Mouse (Mus musculus) adrenal gland, postnatal 14 days (tissue): ENCODE results near the gene Dnhd1. TPM values are rescaled to one million over a fixed set of nuclear protein-coding genes. Genes with fewer than 3 reads are reported as not detected.
A peak's percentile ranks its signal among the peaks of the same experiment; 100 is the strongest.
"Not testable (repeated sequence)": the region's sequence is repeated elsewhere in the genome, so short reads cannot be mapped to it uniquely, and the experiment has no call there.

Experiments used
- DNase-seq: peaks from one replicate; pipeline ENCODE4 v3.0.0; 2021; ENCODE audit warnings: mixed read lengths
- total RNA-seq: library from RNA; stranded (reverse); gene quantifications from 2 replicates; pipeline ENCODE4 v1.2.3, GENCODE M21; 2021

The Dnhd1 gene
- total RNA-seq, 1 experiment from 2014 or later, result 2.0 TPM

DNA sequence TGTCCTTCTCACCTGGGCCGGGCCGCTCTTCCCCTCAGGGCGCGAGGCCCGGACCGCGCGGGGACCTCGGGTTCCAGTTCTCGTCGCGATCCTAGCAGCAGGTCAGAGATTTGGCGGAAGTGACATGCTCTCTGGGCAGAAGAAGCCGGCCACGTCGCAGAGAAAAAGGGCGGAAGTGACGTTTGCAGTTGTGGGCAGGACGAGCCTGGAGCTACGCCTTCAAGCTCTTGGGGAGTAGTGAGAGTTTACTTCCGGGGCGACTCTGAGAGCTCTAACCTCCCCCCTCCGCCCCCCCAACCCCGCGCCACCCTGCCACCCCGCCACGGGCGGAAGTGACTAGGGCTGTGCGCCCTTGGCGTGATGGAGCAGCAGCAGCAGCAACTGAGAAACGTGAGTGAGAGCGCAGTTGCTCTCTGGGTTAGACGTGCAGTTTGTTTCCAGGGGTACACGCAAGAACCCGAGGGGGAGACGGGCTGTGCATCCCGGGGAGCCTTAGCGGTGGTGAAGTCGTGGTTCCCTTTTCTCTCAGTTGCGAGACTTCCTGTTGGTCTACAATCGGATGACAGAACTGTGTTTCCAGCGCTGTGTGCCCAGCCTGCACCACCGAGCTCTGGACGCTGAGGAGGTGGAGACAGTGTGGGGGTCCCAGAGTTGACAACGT lies 10.3 kb upstream of the Dnhd1 start, which contains the start of the genes Arfip2 and Gm45799:
Gene Arfip2 (minus strand): TSS at position 184 of the 661 bp plus-strand sequence.
Gene Gm45799 (plus strand): TSS at position 320 of the 661 bp plus-strand sequence.
- peak; percentile 97 for DNase-seq

DNA sequence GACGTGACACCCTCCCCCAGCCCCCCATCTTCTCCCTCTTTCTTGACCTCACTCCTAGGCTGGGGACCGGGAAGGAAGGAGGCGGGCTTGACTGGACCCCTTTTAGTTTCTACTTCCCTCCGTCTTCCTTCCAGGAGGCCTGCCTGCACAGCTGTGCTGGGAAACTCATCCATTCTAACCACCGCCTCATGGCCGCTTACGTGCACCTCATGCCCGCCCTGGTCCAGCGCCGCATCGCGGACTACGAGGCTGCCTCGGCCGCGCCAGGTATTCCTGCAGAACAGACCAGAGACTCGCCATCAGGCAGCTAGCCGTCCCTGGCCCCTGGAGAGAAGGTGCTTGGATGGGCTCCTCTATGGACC lies 9.8 kb upstream of the Dnhd1 start:
- peak; percentile 46 for DNase-seq

DNA sequence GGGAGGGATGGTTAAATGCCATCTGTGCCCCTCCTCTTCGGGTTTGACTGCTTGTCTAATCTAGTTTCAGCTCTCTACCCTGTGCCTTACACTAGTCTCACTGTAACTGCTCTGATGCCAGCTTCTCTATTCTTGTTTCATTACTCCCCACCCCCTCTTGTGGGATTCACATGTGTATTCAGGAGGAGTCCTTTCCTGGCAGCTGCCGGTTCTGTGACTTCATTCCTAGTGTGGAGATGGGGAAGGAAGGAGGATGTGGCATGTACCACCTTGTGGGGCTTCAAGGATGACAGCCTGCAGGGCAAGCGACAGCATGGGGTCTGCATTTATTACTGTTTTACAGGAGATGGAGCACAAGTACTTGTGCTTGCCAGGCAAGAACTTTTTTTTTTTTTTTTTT lies 8.7 kb upstream of the Dnhd1 start:
- no peak for DNase-seq

DNA sequence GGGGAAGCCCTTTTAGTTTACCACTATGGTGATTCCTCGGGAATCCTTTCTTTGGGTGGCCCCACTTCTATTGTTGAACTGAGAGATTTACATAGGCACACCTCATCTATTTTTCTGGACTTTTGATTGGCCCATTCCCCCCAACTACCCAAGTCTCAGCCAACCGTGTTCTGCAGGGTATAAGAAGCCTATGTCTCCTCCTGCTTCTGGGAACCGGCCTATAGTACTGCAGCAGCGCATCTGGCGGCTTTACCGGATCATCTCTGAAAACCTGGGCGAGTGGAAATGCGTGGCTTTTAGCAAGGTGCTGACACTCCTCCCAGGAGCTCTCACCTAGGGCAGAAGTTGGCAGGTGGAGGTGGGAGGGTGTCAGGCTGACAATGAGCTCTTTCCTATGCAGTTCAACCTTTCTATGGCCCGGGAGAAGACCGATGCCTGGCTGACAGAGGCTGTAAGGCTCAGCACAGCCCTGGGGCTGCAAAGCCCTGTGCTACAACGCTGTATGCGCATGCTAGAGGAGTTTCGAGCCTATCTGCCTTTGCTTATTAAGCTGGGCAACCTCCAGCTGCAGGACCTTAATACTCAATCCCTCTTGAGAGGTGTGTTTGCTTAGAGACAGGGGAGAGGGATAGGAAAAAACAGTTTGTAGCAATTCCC lies 35.0 kb downstream of the Dnhd1 start:
- DNase-seq, result no peak

DNA sequence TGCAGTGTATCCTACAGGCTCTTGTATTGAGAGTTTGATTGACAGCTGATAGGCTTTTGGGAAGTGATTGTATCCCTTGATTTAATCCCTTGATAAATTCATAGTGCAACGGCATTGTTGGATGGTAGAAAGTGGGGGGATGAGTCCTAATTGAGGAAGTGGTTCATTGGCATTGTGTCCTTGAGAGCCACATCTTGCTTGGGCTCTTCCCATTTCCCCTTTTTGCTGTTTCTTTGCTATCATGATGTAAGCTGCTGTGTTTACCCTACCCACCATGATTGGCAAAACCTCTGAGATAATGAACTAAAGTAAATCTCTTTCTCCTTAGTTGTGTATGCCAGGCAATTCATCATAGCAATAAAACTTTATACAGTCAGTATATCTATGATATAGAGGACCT lies 40.2 kb downstream of the Dnhd1 start:
- no peak for DNase-seq

DNA sequence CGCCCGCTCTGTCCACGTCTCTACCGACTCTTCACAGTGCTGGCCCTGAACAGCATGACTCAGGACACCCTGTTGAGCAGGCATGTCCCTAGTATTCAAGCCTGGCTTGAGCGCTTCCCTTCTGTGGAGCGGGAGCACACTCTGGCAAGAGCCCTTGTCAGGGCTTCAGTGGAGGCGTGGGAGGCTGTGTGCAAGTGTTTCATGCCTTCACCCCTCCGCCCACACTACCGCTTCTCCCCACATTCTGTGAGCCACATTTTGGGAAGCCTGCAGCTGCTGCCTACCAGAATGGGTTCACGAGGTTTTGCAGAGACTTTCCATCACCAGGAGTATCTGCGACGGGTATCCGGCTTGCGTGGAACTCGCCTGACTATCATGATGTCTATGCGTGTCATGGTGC lies 52.6 kb downstream of the Dnhd1 start:
- no peak for DNase-seq

DNA sequence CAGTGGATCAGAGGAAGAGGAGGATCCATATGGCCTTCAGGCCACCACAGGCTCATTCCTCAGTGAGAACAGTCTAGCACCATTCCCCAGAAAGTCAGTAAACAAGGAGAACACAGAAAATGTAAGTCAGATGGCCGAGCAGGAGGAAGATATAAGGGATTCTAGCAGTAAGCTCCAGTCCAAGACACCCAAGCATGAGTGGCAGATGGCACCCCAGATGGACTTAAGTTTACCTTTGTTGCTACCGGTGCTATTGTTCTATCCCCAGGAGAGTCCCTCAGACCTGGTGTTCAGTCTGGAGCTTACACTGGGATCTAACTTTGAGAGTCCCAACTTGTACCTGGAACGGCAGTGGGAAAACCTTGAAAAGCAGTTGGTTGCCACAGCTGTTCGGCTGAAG lies 53.2 kb downstream of the Dnhd1 start:
- DNase-seq, result no peak

DNA sequence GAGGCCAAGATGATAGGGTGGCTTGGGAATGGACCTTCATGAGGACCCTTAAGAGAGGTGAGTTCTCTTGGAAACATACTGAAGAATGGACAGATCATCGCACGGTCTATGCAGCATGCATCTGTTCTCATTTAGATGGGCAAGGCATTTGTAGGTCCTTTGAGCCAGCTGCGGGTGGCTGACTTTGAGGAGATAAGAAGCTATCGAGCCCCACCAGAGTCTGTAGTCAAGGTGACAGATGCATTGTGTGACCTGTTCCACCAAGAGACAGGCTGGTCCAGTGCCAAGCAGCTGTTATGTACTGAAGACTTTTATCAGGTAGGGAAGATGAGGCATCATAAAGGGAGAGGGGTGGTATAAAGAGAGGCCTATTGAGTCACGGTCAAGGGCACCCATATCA lies 58.1 kb downstream of the Dnhd1 start:
- DNase-seq, result no peak

DNA sequence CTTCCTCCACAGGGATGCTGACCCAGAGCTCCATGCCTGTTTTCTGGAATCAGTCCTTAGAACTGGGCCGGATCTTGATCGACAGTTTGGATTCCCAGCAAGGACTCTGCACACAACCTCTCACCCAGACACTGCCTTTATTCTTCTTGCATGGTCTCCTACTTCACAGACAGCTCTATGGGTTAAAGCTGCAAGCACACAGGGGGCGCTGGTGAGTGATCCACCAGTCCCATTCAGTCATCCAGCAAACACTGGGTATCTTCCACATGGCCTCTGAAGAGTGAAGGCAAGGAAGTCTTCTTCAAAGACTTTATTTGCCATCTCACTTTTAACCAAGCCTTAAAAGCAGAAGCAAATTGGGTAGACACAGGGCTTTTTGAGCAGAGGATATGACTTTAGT lies 64.7 kb downstream of the Dnhd1 start:
- DNase-seq, result no peak

DNA sequence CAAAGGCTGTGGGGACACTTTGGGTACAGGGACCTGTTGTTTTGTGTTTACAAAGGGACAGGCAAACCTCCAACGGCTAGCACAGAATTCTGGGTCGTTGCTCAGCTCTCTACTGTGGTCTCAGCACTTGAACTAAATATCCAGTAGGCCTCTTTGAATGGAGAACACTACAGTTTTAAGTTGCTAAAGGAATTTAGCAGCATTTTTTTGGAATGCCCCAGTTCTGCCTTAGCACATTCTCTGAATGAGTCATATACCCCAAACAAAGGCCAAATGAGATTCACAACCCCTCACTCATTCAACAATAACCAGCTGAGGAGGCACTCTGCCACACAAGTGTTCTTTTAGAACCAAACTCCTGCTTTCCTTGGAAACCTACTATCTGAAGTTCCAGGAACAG lies 71.3 kb downstream of the Dnhd1 start:
- no peak for DNase-seq

DNA sequence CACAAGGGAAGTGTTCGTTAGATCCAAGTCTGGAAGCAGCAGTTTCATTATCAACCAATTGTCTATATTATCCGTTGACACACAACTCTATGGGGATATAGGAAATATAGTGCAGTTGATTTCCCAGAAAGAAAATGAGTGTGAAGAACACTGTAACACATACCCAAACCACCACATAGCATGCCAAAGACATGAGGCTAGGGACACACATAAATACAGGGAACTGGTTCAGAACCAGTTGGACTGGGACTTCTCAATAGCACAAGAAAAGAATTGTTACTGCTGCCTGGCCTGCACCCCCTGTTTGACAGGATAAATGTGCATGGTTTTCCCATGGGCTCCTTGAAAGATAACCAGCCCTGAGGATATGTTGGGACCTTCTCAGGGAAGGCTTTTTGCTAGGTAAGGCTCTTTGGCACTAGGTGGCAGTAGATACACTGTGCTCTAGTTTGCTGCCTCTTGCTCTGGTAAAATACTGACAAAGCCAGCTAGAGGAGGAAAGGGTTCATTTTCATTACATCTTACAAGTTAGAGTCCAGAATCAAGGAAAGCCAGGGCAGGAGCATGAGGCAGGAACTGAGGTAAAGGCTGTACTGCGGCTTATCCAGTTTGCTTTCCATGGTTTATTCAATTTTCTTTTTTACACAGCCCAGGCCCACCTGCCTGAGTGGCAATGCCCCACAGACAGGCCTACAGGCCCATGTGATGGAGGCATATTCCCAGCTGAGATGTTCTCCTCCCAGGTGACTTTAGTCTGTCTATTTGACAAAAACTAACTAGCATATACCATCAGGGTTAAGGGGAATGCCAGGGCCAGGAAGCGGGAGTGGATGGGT lies 75.7 kb downstream of the Dnhd1 start:
- peak; percentile 46 for DNase-seq

DNA sequence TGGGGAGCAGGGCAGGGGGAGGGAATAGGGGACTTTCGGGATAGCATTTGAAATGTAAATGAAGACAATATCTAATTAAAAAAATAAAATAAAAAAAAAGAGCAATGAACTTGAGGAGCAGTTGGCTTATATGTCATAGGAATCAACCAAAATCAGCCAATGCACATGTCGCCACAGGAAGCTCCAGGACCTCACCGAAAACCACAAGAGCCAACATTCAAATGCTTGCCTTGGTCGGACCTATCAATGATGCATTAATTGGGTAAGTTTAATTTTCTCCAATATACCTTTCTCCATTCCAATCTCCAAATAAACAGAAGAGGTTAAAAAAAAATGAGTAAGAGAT lies 76.3 kb downstream of the Dnhd1 start:
- no peak for DNase-seq

DNA sequence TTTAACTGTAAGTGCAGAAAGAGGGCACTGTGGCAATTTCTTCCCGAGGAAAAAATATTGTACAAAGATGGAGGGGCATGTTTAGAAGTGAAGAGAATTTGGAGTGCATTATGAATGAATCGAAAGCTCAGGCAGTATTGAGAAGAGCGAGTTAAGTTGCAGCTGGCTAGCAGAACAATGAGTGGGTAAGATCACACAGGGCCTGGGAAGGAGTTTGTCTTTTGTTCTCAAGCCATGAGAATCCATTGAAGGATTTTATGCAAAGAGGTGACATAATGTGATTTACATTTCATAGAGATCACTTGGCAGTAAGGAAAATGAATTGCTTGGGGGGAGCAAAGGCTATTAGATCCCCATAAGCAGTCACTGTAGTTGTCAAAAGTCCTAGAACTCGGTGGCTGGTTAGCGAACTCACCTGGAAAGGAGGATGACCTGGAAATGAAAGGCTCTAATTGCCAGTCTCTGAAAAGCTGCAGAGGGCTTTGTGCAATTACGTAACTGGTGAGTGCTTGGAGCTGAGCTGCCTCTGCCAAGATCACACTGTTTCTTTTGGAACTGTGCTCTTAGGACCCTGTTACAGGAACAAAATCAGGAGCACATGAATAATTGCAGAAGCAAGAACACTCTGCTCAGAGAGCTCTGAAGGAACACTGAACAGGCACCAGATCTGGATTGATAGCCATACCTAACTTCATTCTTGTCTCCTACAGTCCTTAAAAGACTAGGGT lies 78.2 kb downstream of the Dnhd1 start:
- DNase-seq, result no peak

DNA sequence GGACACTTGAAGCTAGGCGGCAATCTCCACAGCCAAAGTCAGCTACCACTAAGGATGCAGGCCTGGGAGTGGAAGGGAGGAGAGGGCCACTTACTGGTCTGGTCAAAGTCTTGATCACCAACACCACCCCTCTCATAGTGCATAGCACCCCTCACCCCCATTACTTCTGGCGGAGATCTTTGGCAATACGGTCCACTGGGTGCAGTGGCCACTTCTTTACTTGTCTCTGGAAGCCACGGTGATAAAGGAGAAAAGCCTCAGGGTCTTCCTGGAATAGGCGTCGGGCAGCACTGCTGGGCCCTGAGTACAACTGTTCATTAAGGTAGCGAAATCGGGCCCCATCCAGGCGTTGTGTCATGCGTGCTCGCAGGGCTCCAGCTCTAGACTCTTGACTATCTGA lies 83.2 kb downstream of the Dnhd1 start:
- DNase-seq, result no peak

DNA sequence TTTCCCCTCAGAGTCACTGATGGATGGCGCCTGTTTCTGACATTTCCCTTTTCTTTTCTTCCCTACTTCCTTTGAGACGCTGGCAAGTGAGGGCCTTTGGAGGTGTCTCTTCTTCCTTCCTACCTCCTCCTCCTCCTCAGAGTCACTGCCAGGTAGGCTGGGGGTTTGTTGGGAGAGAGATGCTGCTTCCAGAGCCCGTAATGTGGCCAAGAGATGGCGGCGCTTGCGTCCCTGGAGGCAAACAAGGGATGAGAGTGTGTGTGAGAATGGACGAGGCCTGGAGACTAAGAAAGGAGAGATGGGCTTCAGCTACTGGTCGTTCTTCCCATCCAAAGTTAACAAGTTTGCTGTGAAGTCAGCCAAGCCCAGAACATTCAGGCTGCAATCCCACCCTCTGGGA lies 84.2 kb downstream of the Dnhd1 start:
- DNase-seq, result no peak

DNA sequence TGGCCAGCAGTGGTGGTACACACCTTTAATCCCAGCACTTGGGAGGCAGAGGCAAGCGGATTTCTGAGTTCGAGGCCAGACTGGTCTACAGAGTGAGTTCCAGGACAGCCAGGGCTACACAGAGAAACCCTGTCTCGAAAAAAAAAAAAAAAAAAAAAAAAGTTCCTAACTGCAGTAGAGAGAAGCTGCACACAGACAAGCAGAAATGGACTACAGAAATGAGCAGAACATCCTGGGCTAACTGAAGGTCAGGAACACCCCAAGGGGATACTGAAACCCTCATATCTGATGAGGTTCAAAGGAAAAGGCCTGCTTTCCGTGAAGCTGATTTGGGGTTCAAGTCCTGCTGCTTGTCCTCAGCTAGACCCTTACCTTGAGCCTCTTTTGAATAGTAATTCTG lies 84.8 kb downstream of the Dnhd1 start:
- not testable (repeated sequence) for DNase-seq

DNA sequence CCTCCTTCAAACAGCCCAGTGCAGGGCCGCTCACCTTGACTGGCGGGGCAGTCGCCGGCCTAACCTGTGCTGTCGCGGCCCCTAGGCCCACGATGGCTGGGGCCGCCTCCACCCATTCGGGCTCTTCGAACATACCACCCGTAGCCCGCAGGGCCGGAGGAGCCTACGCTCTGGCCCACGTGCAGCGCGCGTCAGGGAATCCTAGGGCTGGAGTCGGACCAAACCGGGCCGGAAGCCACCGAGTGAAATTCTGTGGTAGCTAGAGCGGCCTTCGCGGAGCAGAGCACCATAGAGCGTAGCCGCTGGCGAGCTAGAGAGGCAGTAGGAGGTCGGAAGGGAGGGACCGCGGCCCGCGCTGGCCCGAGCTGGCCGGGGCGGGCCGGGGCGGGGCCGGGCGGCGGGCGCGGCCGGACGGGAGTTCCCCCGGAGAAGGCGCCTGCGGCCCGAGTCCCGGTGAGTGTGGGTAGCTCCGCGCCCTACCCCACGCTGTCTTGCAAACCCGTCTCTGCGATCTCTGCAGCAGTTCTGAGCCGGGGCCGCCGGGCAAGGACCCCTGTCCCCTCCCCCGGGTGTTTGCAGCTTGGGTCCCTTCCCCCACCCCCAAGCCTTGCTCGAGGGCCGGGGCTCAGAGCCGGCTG lies 85.8 kb downstream of the Dnhd1 start, which contains the start of gene Ilk:
Gene Ilk (plus strand): TSS at position 329 of the 638 bp plus-strand sequence.
- DNase-seq, result peak; percentile 96

DNA sequence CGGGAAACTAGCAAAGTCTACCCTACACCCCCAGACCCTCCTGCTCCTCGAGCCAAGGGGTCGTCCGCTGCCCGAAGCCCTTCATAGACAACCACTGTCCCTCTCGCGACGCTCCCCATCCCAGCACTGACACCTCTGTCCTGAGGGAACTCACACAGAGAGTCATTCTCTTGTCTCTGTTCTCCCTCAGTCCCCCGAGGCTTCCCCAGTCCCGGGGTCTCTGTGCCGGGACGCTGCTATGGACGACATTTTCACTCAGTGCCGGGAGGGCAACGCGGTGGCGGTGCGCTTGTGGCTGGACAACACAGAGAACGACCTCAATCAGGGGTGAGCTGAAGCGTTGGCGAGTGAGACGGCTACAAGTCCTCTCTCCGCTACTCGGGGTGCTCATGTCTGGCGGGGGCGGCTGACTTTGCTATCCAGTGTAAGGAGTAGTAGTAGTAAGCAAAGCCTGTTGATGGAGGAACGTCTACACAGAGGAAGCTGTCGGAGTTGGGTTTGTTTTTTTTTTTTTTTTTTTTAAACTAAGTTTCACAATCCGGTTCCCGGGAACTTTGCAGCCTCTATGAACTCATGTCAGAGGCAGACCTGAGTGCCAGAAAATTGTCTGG lies 86.4 kb downstream of the Dnhd1 start, which contains the start of gene Rrp8:
Gene Rrp8 (minus strand): TSS at position 475 of the 611 bp plus-strand sequence.
- peak; percentile 52 for DNase-seq

DNA sequence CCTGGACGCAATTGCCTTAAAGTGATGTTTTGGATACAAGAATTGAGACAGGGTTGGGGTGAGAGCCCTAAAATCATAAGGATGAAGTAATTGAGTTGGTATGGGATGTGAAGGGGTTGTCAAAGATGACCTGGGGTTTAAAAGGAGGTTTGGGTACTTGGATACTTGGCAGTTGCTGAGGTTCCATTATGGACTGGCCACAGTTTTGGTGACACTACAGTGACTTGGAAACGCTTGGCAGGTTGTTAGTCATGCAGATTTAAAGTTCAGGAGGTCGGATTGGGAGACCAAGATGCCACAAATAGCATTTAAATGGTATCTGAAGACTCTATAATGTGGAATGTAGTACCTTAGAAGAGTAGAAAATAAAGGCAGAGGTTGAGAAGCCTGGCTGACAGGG lies 87.0 kb downstream of the Dnhd1 start:
- DNase-seq, result no peak

DNA sequence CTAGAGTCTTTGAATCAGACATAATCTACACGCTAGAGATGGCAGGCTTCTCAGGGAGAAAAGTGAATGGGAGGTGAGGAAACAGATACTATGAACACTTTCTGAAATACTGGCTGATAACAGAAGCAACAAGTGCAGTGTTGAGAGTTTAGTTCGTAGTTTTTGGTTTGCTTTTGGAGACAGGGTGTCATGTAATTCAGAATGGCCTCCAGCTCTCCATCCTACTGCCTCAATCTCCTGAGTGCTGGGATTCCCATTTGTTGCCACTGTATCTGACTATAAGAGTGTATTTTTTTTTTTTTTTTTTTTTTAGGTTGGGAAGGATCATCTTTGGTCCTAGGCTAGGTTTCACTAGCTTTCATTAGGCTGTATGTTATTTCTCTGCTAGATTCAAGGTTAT lies 87.7 kb downstream of the Dnhd1 start:
- DNase-seq, result no peak

DNA sequence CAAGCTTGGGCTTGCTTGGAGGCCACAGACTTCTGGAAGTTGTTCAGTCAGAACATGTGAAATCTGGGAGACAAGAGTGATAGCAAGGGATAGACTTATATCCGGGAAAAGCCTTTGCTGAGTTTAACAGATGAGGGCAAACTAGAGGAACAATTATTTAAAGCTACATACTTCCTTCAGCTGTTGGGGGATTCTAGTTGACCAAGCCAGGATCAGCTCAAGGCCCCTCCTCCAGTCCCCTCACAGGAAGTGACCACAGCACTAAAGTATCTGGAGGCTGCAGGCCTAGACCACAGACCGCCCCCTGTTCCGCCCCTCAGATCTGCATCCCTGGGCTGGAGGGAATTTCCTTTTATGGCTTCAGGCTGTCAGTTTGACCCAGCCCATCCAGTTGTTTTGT lies 88.3 kb downstream of the Dnhd1 start:
- DNase-seq, result peak; percentile 70
